Mouse (Mus musculus) cerebellum, adult 2 months (tissue): ENCODE data around the gene Gm49384.

ENCODE experiments used
- CTCF ChIP-seq: fragments of 200-500 bp; IDR thresholded peaks from 2 replicates; pipeline ENCODE4 v1.5.1; 2011; ENCODE audit warnings: low read depth, mild to moderate bottlenecking, control low read depth, low read length, moderate library complexity, borderline replicate concordance; ENCODE audit not compliant: insufficient read depth
- POLR2A ChIP-seq: fragments of 200-500 bp; IDR thresholded peaks from 2 replicates; pipeline ENCODE4 v1.6.1; 2011; ENCODE audit warnings: low read length, control low read depth, borderline replicate concordance; ENCODE audit not compliant: insufficient read depth

DNA sequence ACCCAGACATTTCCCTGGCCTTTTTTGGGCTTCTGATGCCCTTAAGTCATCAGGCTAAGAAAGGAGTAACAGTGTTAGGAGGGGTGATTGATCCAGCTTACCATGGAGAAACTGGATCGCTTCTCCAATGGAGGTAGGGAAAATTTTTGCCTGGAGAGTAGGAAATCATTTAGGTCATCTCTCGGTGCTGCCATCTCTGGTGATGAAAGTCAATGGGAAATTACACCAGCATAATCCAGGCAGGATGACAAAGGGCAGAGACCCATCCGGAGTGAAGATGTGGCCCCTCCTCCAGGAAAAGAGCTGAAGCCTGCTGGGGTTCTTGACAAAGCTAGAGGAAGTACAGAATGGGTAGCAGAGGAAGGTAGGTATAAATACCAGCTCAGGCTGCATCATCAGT is 34.2 kb upstream of the Gm49384 start:
- no peak for TF ChIP-seq CTCF
- no peak for TF ChIP-seq POLR2A
